Mouse (Mus musculus) cerebellum, adult 2 months (tissue): ENCODE data around the gene Alk. TPM values are rescaled to one million over a fixed set of nuclear protein-coding genes. Genes with fewer than 3 reads are reported as not detected.

ENCODE experiments used
- DNase-seq, 2 experiments: peaks; one replicate each; pipeline ENCODE4 v3.0.0; 2021
- H3K27ac ChIP-seq: fragments of 200-500 bp; 2 replicates; pipeline ENCODE4 v1.5.1; 2012; ENCODE audit warnings: low read length, control low read depth, inconsistent platforms; ENCODE audit not compliant: insufficient read depth
- H3K27me3 ChIP-seq: fragments of 200-500 bp; 2 replicates; pipeline ENCODE4 v1.6.1; 2012; ENCODE audit warnings: inconsistent platforms, mild to moderate bottlenecking, low read length, moderate library complexity; ENCODE audit not compliant: control insufficient read depth, insufficient read depth
- H3K4me1 ChIP-seq: fragments of 200-500 bp; 2 replicates; pipeline ENCODE4 v1.6.1; 2011; ENCODE audit warnings: low read length; ENCODE audit not compliant: control insufficient read depth, insufficient read depth
- H3K4me3 ChIP-seq: fragments of 200-500 bp; replicated peaks from 2 replicates; pipeline ENCODE3; 2011; ENCODE audit warnings: mild to moderate bottlenecking, low read depth, low read length, control low read depth; ENCODE audit not compliant: insufficient read depth
- CTCF ChIP-seq: fragments of 200-500 bp; IDR thresholded peaks from 2 replicates; pipeline ENCODE4 v1.5.1; 2011; ENCODE audit warnings: low read depth, mild to moderate bottlenecking, control low read depth, low read length, moderate library complexity, borderline replicate concordance; ENCODE audit not compliant: insufficient read depth
- POLR2A ChIP-seq: fragments of 200-500 bp; IDR thresholded peaks from 2 replicates; pipeline ENCODE4 v1.6.1; 2011; ENCODE audit warnings: low read length, control low read depth, borderline replicate concordance; ENCODE audit not compliant: insufficient read depth
- WGBS: fragments of 180-500 bp; shearing (Covaris S2); methylation state at CpG from one replicate; pipeline ENCODE4 v1.1.7; 2018; 5-methylcytosine and 5-hydroxymethylcytosine counted together
- polyA plus RNA-seq: library from polyadenylated mRNA; depleted of rRNA; stranded (reverse); fragments of >200 nt; gene quantifications from 2 replicates; pipeline ENCODE4 v1.2.3, GENCODE M21; 2012

Alk gene
- polyA plus RNA-seq, 1 experiment: 1.6 TPM

GRCm38 (mm10) chr17:72112004-72112403 lies 492.4 kb downstream of the Alk start:
- no peak for DNase-seq
- TF ChIP-seq POLR2A (no peak), CTCF (no peak)
- no peak overlapping the region for H3K4me3 ChIP-seq
- no peaks in the 10 kb centered on the region for H3K27me3 ChIP-seq
- no peaks in the 10 kb centered on the region; the same call in 1 of the 2 replicates for H3K4me1 ChIP-seq
- H3K27ac ChIP-seq: no peak overlapping the region

- TF ChIP-seq POLR2A (no peak), CTCF (no peak)
- WGBS: 95% methylated on average over 4 of the region's 4 CpGs
- no peak for DNase-seq
These were observed 492.9 kb downstream of the Alk start for GRCm38 (mm10) chr17:72111528-72111927.

DNA sequence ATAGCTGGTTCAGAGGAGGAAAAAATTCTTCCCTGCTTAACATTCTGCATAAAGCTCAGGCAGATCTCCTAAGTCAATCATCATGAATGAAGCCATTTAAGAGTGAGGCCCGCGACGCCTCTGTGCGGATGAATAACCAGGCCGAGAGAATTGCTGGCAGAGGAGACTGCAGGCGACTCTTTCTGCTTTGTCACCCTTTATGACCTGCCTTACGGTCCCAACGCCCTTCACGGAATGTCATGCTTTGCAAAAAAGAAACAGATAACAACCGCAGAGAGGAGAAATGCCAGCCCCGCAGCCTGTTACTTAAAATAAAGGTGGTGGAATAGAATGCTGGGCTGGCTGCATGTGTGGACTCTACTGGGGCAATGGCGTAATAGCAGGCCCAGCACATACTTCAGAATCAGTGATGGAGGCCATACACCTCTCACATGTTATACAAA lies 517.1 kb downstream of the Alk start:
- DNase-seq: peak in 1 of 2 experiments; percentile 14
- Histone ChIP-seq H3K27me3 (no peaks in the 10 kb centered on the region), H3K27ac (0 out of 2 replicates have a peak overlapping the region, but pooled peaks have one; percentile 0), H3K4me1 (no peaks in the 10 kb centered on the region), H3K4me3 (no peak overlapping the region)
- WGBS: 58% methylated on average over 12 of the region's 12 CpGs
- no peak for TF ChIP-seq POLR2A
- TF ChIP-seq CTCF: no peak

More at GRCm38 (mm10) chr17:72111528-72111927, 492.9 kb downstream of the Alk start:
- Histone ChIP-seq H3K4me3 (no peak overlapping the region), H3K27me3 (no peaks in the 10 kb centered on the region), H3K27ac (no peak overlapping the region), H3K4me1 (no peaks in the 10 kb centered on the region; the same call in 1 of the 2 replicates)

DNA sequence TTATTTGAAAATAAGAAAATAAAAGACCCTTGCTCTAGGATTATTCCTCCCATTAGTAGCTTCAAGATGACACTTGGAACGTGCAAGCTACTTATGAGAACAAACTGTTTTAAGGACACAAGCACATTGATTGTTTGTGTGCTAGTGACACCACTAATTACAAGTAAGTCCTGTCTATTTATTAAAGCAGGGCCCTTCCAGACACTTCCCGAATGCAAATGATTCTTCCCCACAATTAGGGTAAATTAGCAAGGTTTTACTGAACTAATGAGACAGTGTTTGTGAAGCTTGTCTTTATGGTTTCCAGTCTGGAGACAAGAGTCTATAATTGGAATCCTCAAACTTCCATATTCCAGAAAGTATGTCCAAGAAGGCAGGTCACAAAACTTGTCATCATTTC lies 523.0 kb downstream of the Alk start:
- Histone ChIP-seq H3K4me3 (no peak overlapping the region), H3K27ac (no peak overlapping the region), H3K4me1 (no peaks in the 10 kb centered on the region), H3K27me3 (no peaks in the 10 kb centered on the region; the same call in 1 of the 2 replicates)
- TF ChIP-seq POLR2A: no peak
- TF ChIP-seq CTCF: no peak
- no peak for DNase-seq
- WGBS: 89% methylated on average over 2 of the region's 2 CpGs

GRCm38 (mm10) chr17:72076306-72076921 lies 528.0 kb downstream of the Alk start:
- H3K4me1 ChIP-seq: no peaks in the 10 kb centered on the region
- H3K27ac ChIP-seq: no peak overlapping the region
- DNase-seq: no peak
- TF ChIP-seq POLR2A: no peak
- 22% methylated on average over 12 of the region's 12 CpGs for WGBS
- no peaks in the 10 kb centered on the region; the same call in 1 of the 2 replicates for H3K27me3 ChIP-seq
- no peak overlapping the region for H3K4me3 ChIP-seq

GRCm38 (mm10) chr17:72071871-72072270 lies 532.6 kb downstream of the Alk start:
- Histone ChIP-seq H3K27ac (no peak overlapping the region), H3K27me3 (no peaks in the 10 kb centered on the region), H3K4me3 (no peak overlapping the region), H3K4me1 (no peaks in the 10 kb centered on the region)
- WGBS: 97% methylated on average over 1 of the region's 1 CpGs
- TF ChIP-seq CTCF (no peak), POLR2A (no peak)
- DNase-seq: no peak

GRCm38 (mm10) chr17:72068176-72068575 lies 536.3 kb downstream of the Alk start:
- DNase-seq: no peak
- Histone ChIP-seq H3K27ac (no peak overlapping the region), H3K27me3 (no peaks in the 10 kb centered on the region), H3K4me1 (no peaks in the 10 kb centered on the region), H3K4me3 (no peak overlapping the region)
- 88% methylated on average over 6 of the region's 6 CpGs for WGBS
- no peak for TF ChIP-seq POLR2A
- TF ChIP-seq CTCF: no peak

- Histone ChIP-seq H3K27ac (no peak overlapping the region), H3K4me3 (no peak overlapping the region), H3K27me3 (no peaks in the 10 kb centered on the region), H3K4me1 (no peaks in the 10 kb centered on the region)
- 92% methylated on average over 3 of the region's 3 CpGs for WGBS
- no peak for TF ChIP-seq CTCF
- TF ChIP-seq POLR2A: no peak
- no peak for DNase-seq
These were observed 541.4 kb downstream of the Alk start for GRCm38 (mm10) chr17:72062978-72063377.
